ENCODE assay signal across 8 mouse cellular contexts in genomic region chr2:165880501-165881182, GRCm38 (mm10). TPM values are rescaled to one million over a fixed set of nuclear protein-coding genes. Genes with fewer than 3 reads are reported as not detected.
DNase-seq lines count a peak whose midpoint lies in the region; ATAC-seq and TF ChIP-seq lines count a peak whose summit lies in the region.

No protein-coding gene starts in this region.

- peak overlapping the region; percentile 64 for H3K4me2 ChIP-seq in intestine, postnatal 0 days (replicated peaks; ENCODE audit: low read depth)
- peak overlapping the region; percentile 79 for H3K4me2 ChIP-seq in liver, embryonic 14.5 days (ENCODE audit: low read depth)
- H3K4me2 ChIP-seq in neural tube, embryonic 14.5 days (ENCODE audit: low read depth, low read length): peak overlapping the region; percentile 79

- TF ChIP-seq EP300 in liver, embryonic 14.5 days (IDR thresholded peaks at IDR 0.05; ENCODE audit: low read depth): no peak

- TF ChIP-seq CTCF in cortical plate, adult 2 months (IDR thresholded peaks at IDR 0.05; ENCODE audit: extremely low read depth, insufficient read depth, low read length): no peak
- TF ChIP-seq CTCF in intestine, postnatal 0 days (IDR thresholded peaks at IDR 0.05; ENCODE audit: low read depth): no peak
- TF ChIP-seq CTCF in liver, embryonic 14.5 days (IDR thresholded peaks at IDR 0.05; ENCODE audit: low read depth): no peak

- H3K27me3 ChIP-seq in megakaryocyte, embryonic 14.5 days (replicated peaks): no peaks in the 10 kb centered on the region
- no peaks in the 10 kb centered on the region for H3K27me3 ChIP-seq in intestine, postnatal 0 days (replicated peaks; ENCODE audit: control insufficient read depth, insufficient read depth, low read length)
- H3K27me3 ChIP-seq in liver, embryonic 14.5 days (ENCODE audit: control insufficient read depth, insufficient read depth, low read length): no peaks in the 10 kb centered on the region
- H3K27me3 ChIP-seq in neural tube, embryonic 14.5 days (ENCODE audit: control insufficient read depth, insufficient read depth, low read length): no peaks in the 10 kb centered on the region

- peak; percentile 87 to 90 for DNase-seq in heart, adult 18-20 months
- no peak for DNase-seq in liver, embryonic 14.5 days (ENCODE audit: low read depth in 3 of 3, low spot score in 3 of 3)
- no peak for DNase-seq in thymus, postnatal 25 days

- H3K4me3 ChIP-seq in megakaryocyte, embryonic 14.5 days (replicated peaks): peak overlapping the region; percentile 42
- no peak overlapping the region for H3K4me3 ChIP-seq in cortical plate, adult 2 months (ENCODE audit: insufficient read depth, low read length)
- no peak overlapping the region for H3K4me3 ChIP-seq in intestine, postnatal 0 days (ENCODE audit: low read depth, low read length)
- H3K4me3 ChIP-seq in liver, embryonic 14.5 days (ENCODE audit: insufficient read depth in 1 of 2, low read depth in 2 of 2, low read length in 2 of 2): no peak overlapping the region
- H3K4me3 ChIP-seq in neural tube, embryonic 14.5 days (ENCODE audit: low read depth, low read length): peak overlapping the region; percentile 4

- no peak for ATAC-seq in megakaryocyte, adult 5-6 weeks (ENCODE audit: poor library complexity, severe bottlenecking)
- ATAC-seq in intestine, postnatal 0 days: no peak
- no peak for ATAC-seq in liver, embryonic 14.5 days (ENCODE audit: insufficient read depth)
- no peak for ATAC-seq in neural tube, embryonic 14.5 days (ENCODE audit: low read depth)

- H3K9me3 ChIP-seq in megakaryocyte, embryonic 14.5 days: no peaks in the 10 kb centered on the region
- H3K9me3 ChIP-seq in intestine, postnatal 0 days (ENCODE audit: control insufficient read depth): no peaks in the 10 kb centered on the region
- no peaks in the 10 kb centered on the region for H3K9me3 ChIP-seq in liver, embryonic 14.5 days (ENCODE audit: control insufficient read depth, low read length)
- no peaks in the 10 kb centered on the region for H3K9me3 ChIP-seq in neural tube, embryonic 14.5 days (ENCODE audit: control insufficient read depth, low read length)

- peaks cover 73% of the 10 kb centered on the region for H3K36me3 ChIP-seq in megakaryocyte, embryonic 14.5 days (replicated peaks; ENCODE audit: low read length)
- 0 out of 2 replicates have a peak, but pooled peaks cover 7% of the 10 kb centered on the region for H3K36me3 ChIP-seq in intestine, postnatal 0 days (ENCODE audit: control insufficient read depth, insufficient read depth)
- peaks cover 38% of the 10 kb centered on the region for H3K36me3 ChIP-seq in liver, embryonic 14.5 days (replicated peaks; ENCODE audit: control insufficient read depth, insufficient read depth, low read depth)
- H3K36me3 ChIP-seq in neural tube, embryonic 14.5 days (ENCODE audit: control insufficient read depth, insufficient read depth, low read length): no peaks in the 10 kb centered on the region

- peaks cover 95% of the 10 kb centered on the region for H3K4me1 ChIP-seq in megakaryocyte, embryonic 14.5 days
- peaks cover 26% of the 10 kb centered on the region for H3K4me1 ChIP-seq in cortical plate, adult 2 months (ENCODE audit: control insufficient read depth, insufficient read depth, low read length)
- peaks cover 45% of the 10 kb centered on the region for H3K4me1 ChIP-seq in intestine, postnatal 0 days (replicated peaks; ENCODE audit: control insufficient read depth, insufficient read depth, low read length)
- H3K4me1 ChIP-seq in liver, embryonic 14.5 days (replicated peaks; ENCODE audit: control insufficient read depth in 2 of 2, insufficient read depth in 2 of 2, low read length in 1 of 2): peaks cover 34 to 76% of the 10 kb centered on the region in 2 experiments
- peaks cover 93% of the 10 kb centered on the region for H3K4me1 ChIP-seq in neural tube, embryonic 14.5 days (ENCODE audit: control insufficient read depth, insufficient read depth, low read length)

- 16% methylated on average over 15 of the region's 15 CpGs for WGBS in intestine, postnatal 0 days
- WGBS in liver, embryonic 14.5 days (ENCODE audit: insufficient replicate concordance): 63% methylated on average over 15 of the region's 15 CpGs
- WGBS in neural tube, embryonic 14.5 days: 6% methylated on average over 15 of the region's 15 CpGs

- H3K27ac ChIP-seq in cortical plate, adult 2 months (ENCODE audit: insufficient read depth, low read length): peak overlapping the region; percentile 98
- peak overlapping the region; percentile 98 for H3K27ac ChIP-seq in intestine, postnatal 0 days (ENCODE audit: low read depth, low read length)
- peak overlapping the region; percentile 15 for H3K27ac ChIP-seq in liver, embryonic 14.5 days
- peak overlapping the region; percentile 99 for H3K27ac ChIP-seq in neural tube, embryonic 14.5 days (ENCODE audit: low read depth, low read length)

- peak overlapping the region; percentile 24 for H3K9ac ChIP-seq in intestine, postnatal 0 days (ENCODE audit: low read depth, low read length)
- peak overlapping the region; percentile 37 for H3K9ac ChIP-seq in liver, embryonic 14.5 days (replicated peaks)
- H3K9ac ChIP-seq in neural tube, embryonic 14.5 days (replicated peaks; ENCODE audit: low read depth, low read length): peak overlapping the region; percentile 66

- no peak for TF ChIP-seq POLR2A in cortical plate, adult 2 months (IDR thresholded peaks at IDR 0.05; ENCODE audit: extremely low read depth, insufficient read depth, low read length)

RNA-seq across cellular contexts. Expression of gene Zmynd8, which starts 18.2 kb away (rescaled TPM):
- polyA plus RNA-seq in megakaryocyte, embryonic 14.5 days (2012; ENCODE audit: insufficient read depth, low replicate concordance): 41.0 and 57.7 TPM in 2 replicates
- 26.9 and 37.5 TPM in 2 replicates for total RNA-seq in megakaryocyte, adult 5-6 weeks (2015)
- 26.7 and 28.3 TPM in 2 replicates for total RNA-seq in megakaryocyte, adult 5-6 weeks (2017)
- 90.5 and 106 TPM in 2 replicates for polyA plus RNA-seq in cortical plate, adult 2 months (2012; rRNA removed)
- total RNA-seq in heart, adult 18-20 months (2021): 10 to 100 TPM; 41.2 to 44.8 TPM
- polyA plus RNA-seq in intestine, postnatal 0 days (2015; fragmentation: Nextera tagmentation; extraction: Ambion mirVana): 43.5 and 57.7 TPM in 2 replicates
- polyA plus RNA-seq in liver, embryonic 14.5 days (2012; rRNA removed): 13.5 and 17.7 TPM in 2 replicates
- 16.3 and 18.5 TPM in 2 replicates for polyA plus RNA-seq in liver, embryonic 14.5 days (2014; fragmentation: Nextera tagmentation; extraction: Ambion mirVana)
- 63.4 and 69.3 TPM in 2 replicates for polyA plus RNA-seq in neural tube, embryonic 14.5 days (2014; fragmentation: Nextera tagmentation; extraction: Ambion mirVana)

Comparison
In these comparisons a context has a peak if more than half of its experiments do, and no peak if none do; other contexts are left out.
1. H3K4me3 ChIP-seq: peak in megakaryocyte, embryonic 14.5 days (single experiment) and neural tube, embryonic 14.5 days (single experiment); none in cortical plate, adult 2 months (single experiment), intestine, postnatal 0 days (single experiment) and liver, embryonic 14.5 days (0 of 2).
2. H3K27ac ChIP-seq: peak in every context shown above with its lines; median percentile 99 in neural tube, embryonic 14.5 days; 98 in cortical plate, adult 2 months; 98 in intestine, postnatal 0 days; 15 in liver, embryonic 14.5 days.
3. DNase-seq: peak in heart, adult 18-20 months (2 of 2); none in liver, embryonic 14.5 days (0 of 3) and thymus, postnatal 25 days (single experiment).
4. Peak in every context shown above with its lines, with median percentiles within 50 percentile points of each other: H3K4me2 ChIP-seq and H3K9ac ChIP-seq.